Mouse (Mus musculus): ENCODE data around the gene H2-DMa.
A peak's percentile ranks its signal among the peaks of the same experiment; 100 is the strongest.

Gene H2-DMa

DNA sequence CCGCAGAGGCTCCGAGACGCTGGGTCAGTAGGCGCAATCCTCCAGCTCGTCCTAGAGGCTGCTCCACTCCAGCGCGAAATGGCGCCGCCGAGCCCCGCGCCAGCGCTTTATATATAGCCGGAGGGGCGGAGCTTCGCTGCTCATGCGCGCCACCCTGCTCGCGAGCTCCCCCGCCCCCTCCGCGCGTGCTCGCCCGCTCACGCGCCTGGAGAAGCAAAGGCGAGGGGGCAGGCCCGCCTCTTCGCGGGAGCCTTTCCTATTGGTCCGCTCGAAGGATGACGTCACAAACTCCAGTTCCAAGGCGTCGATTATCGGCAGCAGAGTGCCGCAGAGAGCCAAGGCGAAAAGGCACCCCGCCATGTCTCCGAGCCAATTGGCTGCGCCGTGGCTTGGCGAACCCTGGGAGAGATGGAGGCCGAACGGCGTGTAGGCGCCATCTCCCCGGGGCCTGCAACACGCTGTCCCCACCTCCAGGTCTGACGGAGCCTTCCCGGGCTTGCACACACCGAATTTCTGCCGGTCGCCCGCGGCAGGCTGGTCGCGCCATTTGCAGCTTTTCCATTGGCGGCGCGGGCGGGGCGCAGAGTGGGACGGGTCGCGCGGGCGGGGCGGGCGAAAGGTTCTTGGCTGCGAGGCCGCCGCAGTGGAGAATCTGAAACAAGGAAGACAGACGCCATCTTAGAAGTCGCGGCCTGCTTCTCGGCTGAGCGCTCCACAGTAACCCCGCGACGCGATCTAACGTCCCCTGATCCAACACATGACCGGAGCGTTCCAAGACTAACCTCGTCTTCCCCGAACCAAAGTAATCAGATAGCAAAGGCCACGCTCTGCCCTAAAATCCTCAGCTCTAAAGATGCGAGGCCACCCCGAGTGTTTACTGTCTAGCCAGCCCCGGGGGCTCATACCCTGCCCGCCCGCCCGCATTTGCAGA lies at the start of gene H2-DMa:
Gene H2-DMa (plus strand): TSS at position 293 of the 931 bp plus-strand sequence.
- peak; percentile 98 to 99 for DNase-seq (ENCODE audit: low spot score in 2 of 2)

DNA sequence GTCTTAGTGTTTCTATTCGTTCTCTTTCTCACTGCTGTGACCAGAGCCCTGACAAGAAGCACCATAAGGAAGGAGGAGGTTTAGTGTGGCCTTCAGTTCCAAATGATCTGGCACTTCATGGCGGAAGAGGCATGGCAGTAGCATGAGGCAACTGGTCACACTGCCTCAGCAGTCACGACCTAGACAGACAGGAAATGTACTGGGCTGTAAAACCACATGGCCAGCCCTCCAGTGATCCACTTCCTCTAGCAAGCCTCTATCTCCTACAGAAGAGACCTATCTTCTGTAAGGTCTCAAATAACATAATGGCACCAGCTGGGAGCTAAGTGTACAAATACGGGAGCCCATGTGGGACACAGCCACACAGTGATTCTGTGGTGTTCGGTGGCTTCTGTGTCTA lies 47.2 kb upstream of the H2-DMa start:
- no peak for DNase-seq (ENCODE audit: low spot score in 2 of 2)

DNA sequence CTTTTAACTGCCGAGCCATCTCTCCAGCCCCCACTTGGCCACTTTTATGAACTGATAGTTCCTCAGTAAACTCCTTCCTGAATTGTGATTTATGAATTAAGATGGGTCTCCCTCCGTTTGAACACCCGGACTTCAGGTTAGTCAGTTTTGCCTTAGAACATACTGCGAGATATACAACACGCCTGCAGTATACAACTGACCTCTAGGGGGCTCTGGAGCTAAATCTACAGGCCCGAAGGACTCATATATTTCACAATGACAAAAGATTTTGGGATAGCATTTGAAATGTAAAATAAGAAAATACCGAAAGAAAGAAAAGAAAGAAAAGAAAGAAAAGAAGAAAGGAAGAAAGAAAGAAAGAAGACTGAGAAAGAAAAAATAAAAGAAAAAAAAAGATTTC lies 44.1 kb upstream of the H2-DMa start:
- DNase-seq (ENCODE audit: low spot score in 2 of 2) = peak in 1 of 2 experiments; percentile 59

DNA sequence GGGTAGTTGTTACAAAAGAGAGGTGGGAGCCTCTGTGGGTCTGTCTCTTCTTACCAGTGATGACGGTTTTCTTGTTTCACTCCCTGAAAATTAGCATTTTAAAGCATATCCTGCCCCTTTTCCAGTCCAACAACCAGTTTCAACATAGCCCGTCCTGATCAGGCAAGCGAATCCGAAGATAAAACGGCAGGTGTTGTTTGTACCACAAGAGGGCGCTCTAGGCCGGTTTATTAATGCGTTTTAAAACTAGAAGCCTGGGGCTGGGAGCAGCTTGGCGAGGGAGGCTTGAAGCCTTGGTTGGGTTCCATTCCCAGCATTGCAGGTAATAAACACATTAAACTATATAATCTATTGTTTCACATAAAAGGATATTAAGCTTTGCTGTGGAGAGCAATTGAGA lies 41.8 kb upstream of the H2-DMa start:
- DNase-seq (ENCODE audit: low spot score in 2 of 2) = peak; percentile 32 to 66

DNA sequence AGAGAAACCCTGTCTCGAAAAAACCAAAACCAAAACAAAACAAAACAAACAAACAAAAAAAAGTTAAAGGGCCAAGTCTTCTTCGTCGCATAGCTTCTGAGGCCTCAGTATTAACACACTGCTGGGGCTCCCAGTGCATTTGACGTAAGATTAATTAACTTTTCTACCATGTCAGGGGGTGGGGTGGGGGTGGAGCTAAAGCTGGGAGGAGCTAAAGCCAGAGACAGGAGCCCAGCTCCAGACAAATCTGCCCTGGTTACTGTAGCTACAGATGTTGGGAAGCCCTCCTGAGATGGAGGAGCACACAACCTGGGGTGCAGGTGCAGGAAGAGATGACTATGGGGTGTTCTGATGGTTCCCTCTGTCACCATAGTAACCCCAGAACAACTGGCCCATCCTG lies 41.2 kb upstream of the H2-DMa start:
- no peak for DNase-seq (ENCODE audit: low spot score in 2 of 2)

DNA sequence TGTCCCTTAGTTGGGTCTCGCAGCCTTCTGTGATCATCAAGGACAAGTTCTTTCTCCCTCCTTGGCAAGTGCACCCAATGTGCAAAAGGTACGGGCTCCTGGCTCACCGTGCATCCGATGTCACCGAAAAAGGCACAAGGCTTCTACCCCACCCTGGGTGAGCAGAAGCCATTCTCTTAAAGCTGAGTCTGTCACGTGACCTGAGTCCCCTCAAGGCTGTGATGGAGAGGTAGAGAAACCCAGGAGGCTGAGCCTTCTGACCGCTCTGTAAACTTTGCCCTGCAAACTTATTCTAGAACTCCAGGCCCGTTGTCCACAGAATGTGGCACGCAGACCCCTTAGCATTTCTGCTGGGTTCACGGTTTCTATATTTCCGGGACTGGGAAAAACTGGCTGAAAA lies 40.3 kb upstream of the H2-DMa start:
- no peak for DNase-seq (ENCODE audit: low spot score in 2 of 2)

DNA sequence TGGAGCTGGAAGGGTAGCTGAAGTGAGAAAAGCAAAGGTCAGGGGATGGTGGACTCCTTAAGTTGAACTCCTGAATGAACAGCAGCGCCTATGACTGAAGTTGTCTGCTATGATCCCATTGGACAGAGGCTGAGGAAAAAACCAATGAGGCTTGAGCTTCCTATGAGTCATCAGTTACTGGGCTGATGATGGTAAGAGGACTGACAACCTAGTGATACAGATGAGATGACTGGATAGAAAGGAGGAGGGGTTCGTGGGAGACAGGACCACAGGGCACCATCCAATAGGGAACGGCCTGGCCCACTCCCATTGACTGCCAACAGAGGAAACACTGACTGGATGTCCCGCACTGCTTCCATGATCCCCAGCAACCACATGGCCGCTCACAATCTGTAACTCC lies 39.7 kb upstream of the H2-DMa start:
- peak in 1 of 2 experiments; percentile 14 for DNase-seq (ENCODE audit: low spot score in 2 of 2)

DNA sequence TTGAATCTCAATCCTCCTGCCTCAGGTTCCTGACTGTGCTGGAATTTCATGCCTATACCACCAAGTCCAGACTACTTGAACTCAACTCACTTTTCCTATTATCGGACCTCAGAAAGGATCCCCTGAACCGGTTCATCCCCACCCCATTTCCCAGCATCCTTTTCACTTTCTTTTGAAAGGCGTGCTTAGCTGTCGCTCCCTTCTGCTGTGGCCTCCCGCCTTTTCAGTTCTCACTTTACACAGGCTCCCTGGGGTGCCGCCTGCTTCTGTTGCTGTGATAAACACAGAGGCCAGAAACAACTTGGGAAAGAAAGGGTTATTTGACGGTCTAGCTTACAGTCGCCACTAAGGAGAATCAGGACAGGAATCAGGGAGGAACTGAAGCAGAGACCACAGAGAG lies 36.2 kb upstream of the H2-DMa start:
- DNase-seq (ENCODE audit: low spot score in 2 of 2) = no peak

DNA sequence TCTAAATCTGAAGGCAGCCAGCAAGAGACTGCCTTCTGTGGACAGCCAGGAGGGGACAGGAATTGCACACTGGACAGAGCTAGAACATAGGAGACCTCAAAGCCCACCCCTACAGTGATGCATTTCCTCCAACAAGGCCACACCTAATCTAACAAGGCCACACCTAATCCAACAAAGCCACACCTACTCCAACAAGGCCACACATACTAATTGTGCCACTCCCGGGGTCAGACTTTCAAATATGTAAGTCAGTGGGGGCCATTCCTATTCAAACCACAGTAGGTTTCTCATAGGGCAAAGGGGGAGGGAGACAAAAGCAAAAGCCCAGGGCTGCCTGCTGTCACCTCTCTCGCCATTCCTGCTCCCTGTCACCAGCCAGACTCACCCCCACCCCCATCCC lies 32.0 kb upstream of the H2-DMa start:
- no peak for DNase-seq (ENCODE audit: low spot score in 2 of 2)

DNA sequence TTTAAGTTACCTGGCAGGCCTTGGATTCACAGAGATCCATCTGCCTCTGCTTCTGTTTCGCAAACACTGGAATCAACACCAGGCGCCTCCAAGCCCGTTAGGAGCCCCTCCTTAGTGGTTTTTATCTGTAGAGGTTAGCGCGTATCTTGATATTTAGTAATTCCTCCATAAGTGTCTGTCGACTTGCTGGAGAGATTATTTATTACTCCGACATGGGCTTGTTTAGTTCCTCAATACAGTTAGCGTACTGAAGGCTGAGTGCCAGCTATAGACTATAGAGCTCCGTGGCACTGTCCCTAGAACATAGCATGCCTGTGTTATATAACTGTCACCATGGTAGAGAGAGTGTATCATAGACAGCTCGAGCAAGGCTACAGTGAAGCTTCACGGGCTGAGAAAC lies 31.2 kb upstream of the H2-DMa start:
- DNase-seq (ENCODE audit: low spot score in 2 of 2) = no peak

DNA sequence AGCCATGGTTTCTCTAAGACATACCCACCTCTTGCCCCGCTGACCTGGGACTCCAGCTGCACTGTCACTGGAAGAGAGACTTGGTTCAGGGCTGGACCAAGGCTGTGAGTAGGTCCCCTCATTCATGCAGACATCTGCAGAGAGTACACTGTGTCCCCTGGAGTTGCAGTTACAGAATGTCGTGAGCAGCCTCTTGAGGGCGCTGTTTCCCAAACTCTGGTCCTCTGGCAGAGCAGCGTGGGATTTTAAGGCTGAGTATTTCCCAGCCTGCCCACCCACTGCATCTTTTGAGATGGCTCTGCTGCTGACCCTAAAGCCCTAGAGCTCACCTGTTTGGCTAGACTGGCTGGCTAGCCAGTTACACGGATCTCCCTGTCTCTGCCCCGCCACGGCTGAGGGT lies 28.4 kb upstream of the H2-DMa start:
- DNase-seq (ENCODE audit: low spot score in 2 of 2) = no peak

DNA sequence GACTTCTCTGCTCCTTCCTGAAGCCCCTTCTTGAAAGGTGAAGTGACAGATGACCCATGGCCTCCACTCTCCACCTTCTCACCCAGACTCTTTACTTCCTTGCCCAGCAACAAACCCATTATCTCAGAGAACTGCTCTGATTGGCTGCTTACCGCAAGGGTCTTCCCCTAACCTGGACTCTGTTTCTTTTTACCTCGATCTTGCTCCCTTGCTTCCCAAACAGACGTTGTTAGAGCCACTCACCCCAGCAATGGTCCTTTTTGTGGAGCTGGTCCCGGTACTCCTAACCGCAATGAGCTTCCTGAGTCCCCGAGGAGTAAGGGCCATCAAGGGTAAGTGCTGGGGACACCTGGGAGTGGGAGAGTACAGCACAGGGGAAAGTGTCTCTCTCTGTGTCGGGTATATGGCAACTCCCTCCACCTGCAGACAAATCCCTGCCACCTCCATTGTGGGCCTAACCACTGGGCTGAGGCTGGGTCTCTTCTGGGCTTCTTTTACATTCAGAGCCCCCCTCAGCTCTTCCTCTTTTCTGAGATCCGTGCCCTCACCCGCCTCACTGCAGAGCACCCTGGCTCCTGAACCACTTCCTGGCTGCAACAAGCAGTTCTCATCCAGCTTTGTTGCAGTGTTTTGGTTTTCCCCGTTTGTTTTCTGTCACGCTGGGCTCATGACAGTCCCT lies 27.0 kb upstream of the H2-DMa start, which contains the start of gene H2-Oa:
Gene H2-Oa (plus strand): TSS at position 144 of the 679 bp plus-strand sequence.
- no peak for DNase-seq (ENCODE audit: low spot score in 2 of 2)

DNA sequence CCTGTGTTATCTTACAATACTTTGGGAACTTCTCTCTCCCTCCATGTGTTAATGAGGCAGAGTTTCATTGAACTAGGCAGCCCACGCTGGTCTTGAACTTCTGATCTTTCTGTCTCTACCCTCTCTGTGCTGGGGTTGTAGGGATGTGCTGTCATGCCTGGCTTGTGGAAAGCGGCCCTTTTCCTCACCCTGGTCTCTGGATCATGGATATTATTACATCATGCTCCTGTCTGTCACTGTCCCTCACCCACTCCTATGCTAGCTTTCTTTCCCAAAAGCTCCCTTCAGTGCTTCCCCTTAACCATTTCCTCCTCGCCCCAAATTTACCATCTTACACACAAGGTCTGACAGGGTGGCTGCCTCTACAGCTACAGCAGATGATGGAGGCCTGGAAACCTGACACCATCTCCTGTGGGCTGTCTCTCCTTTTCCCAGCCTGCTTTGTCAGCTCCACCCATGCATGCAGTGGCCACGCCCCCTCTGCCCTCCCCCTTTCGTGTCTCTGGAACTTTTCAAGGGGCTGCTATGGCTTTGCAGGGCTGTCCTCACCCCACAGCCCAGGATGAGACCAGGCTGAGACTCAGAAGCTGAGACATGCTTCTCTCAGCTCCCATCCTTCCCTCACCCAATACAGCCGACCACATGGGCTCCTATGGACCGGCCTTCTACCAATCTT lies 26.0 kb upstream of the H2-DMa start:
- no peak for DNase-seq (ENCODE audit: low spot score in 2 of 2)

DNA sequence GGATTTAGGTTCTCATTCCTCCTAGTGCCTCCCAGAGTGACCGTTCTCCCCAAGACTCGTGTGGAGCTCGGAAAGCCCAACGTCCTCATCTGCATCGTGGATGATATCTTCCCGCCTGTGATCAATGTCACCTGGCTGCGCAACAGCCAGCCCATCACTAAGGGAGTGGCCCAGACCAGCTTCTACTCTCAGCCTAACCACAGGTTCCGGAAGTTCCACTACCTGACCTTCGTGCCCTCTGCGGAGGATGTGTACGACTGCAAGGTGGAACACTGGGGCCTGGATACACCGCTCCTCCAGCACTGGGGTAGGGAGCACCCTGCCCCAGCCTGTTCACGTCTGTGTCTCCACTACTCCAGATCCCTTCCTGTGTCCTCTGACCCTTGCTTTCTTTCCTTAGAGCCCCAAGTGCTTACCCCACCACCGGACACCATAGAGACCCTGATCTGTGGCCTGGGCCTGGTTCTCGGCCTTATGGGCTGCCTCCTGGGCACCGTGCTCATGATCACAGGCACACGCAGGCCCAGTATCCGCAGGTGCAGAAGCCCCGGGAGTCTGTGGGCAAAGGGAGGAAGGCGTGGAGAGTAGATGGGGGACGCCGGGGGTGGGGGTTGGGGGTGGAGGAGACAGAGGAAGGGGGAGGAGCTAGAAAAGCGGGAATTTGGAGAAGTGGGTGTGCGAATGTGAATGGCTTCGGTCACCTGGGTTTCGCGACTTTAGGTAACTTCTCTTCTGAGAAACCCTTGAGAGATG lies 24.9 kb upstream of the H2-DMa start:
- no peak for DNase-seq (ENCODE audit: low spot score in 2 of 2)

DNA sequence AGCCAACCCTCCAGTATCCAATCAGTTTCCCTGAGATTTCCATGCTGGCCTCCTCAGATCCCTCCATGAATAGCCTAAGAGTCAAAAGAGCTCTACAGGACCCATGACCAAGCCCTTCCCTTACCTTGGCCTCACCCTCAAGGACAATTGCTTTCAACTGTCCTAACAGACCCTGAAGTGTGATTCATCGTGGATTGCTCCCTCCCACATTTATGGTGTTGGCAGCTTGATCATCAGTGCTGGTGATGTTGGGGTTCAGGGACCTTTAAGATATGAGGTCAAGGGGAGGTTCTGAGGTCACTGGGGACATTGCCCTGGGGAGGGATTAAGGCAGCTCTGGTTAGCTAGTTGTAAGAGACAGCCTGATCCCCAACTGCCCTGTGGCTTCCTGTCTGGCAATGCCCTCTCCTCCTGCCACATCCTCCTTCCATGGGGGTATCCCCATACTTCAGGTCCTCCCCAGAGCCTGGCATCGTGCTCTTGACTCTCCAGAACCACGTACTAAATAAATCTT lies 22.8 kb upstream of the H2-DMa start:
- no peak for DNase-seq (ENCODE audit: low spot score in 2 of 2)

DNA sequence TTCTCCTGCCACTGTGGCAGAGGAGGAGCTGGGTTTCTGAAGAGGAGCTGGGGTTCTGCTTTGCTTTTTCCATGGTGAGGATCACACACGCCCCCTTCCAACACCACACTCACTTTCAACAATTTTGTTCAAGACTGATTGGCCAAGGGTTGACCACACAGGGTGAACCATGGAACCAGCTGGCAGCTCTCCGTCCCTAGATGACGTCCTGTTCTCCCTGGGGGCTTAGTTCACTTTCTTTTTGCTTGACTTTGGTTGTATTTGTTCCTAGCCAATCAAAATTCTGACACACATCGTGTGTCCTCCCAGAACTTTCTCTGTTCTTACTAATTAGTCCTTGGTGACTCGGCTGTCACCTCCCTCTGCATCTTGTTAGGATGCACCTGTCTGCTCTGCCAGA lies 22.1 kb upstream of the H2-DMa start:
- DNase-seq (ENCODE audit: low spot score in 2 of 2) = no peak

DNA sequence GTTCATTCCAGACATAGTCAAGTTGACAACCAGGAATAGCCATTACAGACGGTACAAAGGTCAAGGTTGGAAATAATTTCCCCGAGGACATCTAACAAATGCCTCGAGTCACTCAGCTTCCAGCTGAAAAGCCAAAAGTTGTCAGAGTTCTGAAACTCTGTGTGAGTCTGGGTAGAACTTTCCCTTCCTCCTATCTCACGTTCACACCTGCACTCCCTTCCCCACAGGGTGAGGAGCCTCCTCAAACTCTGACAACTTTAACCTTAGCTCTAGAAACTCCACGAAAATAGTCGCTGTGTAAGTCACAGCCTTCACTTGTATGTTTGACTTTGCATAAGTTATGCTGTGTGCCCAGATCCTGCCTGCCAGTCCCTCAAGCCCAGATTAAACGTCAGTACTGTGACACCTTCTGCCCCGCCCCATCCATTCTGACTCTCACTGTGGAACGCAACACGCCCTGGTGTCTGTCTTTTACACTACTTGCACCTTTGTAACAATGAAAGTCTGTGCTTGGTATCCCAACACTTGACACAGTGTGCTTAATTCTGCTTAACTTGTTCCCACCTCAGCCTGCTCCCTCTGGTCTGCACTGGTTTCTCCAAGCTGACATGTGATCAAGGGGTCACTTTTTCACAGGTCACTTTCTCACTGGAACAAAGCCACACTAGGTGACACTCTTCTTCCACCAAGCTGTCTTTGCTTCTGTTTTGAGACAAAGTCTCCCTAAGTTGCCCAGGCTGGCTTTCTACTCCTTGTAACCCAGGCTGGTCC lies 20.4 kb upstream of the H2-DMa start:
- DNase-seq (ENCODE audit: low spot score in 2 of 2) = no peak

DNA sequence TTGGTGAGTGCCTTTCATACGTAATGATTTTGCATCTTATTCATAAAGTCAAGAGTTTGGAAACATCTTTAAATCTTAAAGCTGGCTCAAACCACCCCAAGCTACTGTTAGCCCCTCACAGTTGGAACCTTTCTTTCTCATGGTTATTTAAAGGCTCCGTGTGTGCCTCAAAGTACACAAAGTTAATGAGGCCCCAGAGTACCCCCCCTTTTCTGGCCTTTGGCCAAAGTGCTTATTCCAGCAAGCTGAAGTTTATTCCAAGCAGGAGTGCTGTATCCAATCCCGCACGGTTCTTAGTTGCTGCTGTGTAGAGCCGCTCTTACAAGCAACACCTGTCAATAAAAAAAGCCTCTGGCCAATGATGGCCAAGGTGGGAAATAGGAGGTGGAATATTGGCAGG lies 19.8 kb upstream of the H2-DMa start:
- no peak for DNase-seq (ENCODE audit: low spot score in 2 of 2)

DNA sequence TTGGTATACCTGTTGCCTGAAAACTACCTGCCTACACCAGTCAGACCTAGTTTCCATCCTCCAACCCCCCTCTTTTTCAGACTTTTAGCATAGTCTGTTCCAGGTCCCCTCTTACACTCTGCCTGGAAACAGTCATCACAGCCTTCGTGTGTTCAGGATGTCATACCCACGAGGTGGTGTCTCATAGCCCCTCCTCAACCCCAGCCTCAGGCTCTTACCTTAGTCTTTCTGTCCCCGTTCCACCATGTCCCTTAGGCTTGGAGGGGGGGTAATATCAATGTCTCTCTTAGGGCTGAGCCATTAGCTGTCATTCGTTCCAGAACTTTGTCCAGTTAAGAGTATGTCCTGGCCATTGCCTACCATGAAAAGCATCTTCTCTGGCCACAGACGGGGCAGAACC lies 18.2 kb upstream of the H2-DMa start:
- DNase-seq (ENCODE audit: low spot score in 2 of 2) = no peak

DNA sequence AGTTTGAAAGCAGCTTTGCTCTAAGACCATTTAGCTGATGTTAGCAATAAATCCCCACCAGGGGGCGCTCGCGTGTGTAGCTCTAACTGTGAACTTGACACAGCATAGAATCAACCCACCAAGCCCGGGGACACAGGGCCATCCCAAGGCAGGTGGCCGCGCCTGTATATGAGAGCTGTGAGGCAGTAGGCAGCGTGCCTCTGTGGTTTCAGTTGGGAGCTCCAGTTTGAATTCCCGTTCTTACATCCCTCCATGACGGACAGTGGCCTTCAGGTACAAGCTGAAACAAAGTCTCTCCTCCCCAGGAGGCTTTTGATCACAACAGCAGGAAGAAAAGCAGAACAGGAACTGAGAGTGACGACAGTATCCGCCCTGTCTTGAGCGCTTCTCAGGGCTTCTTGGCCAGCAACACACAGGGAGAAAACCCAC lies 17.7 kb upstream of the H2-DMa start:
- peak; percentile 72 to 92 for DNase-seq (ENCODE audit: low spot score in 2 of 2)

DNA sequence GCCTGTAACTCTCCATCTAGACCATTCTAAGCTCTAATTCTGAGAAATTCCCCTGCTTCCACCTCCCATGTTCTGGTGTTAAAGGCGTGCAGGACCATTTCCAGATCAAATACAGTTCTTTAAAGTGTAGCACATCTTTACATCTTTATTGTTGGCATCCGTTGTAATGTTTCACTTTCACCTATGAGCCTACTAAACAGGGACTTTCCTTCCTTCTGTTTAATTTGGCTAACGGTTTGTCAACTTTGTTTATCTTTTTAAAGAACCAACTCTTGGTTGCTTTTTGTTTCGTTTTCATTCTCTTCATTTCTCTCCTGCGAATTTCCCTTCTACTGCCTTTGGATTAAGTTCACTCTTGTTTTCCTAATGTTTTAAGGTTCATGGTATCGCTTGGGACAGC lies 16.5 kb upstream of the H2-DMa start:
- no peak for DNase-seq (ENCODE audit: low spot score in 2 of 2)

Measured in frontal cortex, postnatal 14 days (tissue).